Mouse (Mus musculus) cerebral cortex, adult 2 months (tissue): ENCODE results near the gene Limch1.

ENCODE experiments used
- WGBS: fragments of 180-500 bp; shearing (Covaris S2); methylation state at CpG from one replicate; pipeline ENCODE4 v1.1.7; 2018; 5-methylcytosine and 5-hydroxymethylcytosine counted together

Limch1 gene

GRCm38 (mm10) chr5:66881901-66882341 lies 136.3 kb downstream of the Limch1 start:
- WGBS = 81% methylated on average over 3 of the region's 3 CpGs

- 89% methylated on average over 13 of the region's 13 CpGs for WGBS
These were observed 137.1 kb downstream of the Limch1 start for GRCm38 (mm10) chr5:66882718-66883117.

GRCm38 (mm10) chr5:66884505-66884904 lies 138.9 kb downstream of the Limch1 start:
- 82% methylated on average over 4 of the region's 4 CpGs for WGBS

GRCm38 (mm10) chr5:66886410-66887120 lies 140.9 kb downstream of the Limch1 start:
- 83% methylated on average over 5 of the region's 5 CpGs for WGBS

GRCm38 (mm10) chr5:66888061-66888460 lies 142.4 kb downstream of the Limch1 start:
- 95% methylated on average over 5 of the region's 5 CpGs for WGBS

GRCm38 (mm10) chr5:66889337-66889736 lies 143.7 kb downstream of the Limch1 start:
- 30% methylated on average over 11 of the region's 11 CpGs for WGBS

- WGBS = 75% methylated on average over 9 of the region's 9 CpGs
These were observed 150.0 kb downstream of the Limch1 start for GRCm38 (mm10) chr5:66895440-66896120.

- WGBS = 70% methylated on average over 5 of the region's 5 CpGs
These were observed 152.0 kb downstream of the Limch1 start for GRCm38 (mm10) chr5:66897584-66897983.

GRCm38 (mm10) chr5:66898252-66898651 lies 152.6 kb downstream of the Limch1 start:
- 90% methylated on average over 1 of the region's 1 CpGs for WGBS

GRCm38 (mm10) chr5:66898811-66899430 lies 153.3 kb downstream of the Limch1 start:
- 43% methylated on average over 9 of the region's 9 CpGs for WGBS

- WGBS = 75% methylated on average over 4 of the region's 4 CpGs
These were observed 155.5 kb downstream of the Limch1 start for GRCm38 (mm10) chr5:66901116-66901515.

GRCm38 (mm10) chr5:66904835-66905234 lies 159.2 kb downstream of the Limch1 start:
- 61% methylated on average over 6 of the region's 6 CpGs for WGBS

GRCm38 (mm10) chr5:66908883-66909282 lies 163.3 kb downstream of the Limch1 start:
- 89% methylated on average over 9 of the region's 9 CpGs for WGBS

GRCm38 (mm10) chr5:66909962-66910361 lies 164.3 kb downstream of the Limch1 start:
- WGBS = 24% methylated on average over 2 of the region's 2 CpGs

GRCm38 (mm10) chr5:66910610-66911009 lies 165.0 kb downstream of the Limch1 start:
- 66% methylated on average over 9 of the region's 9 CpGs for WGBS

- 75% methylated on average over 4 of the region's 4 CpGs for WGBS
These were observed 165.4 kb downstream of the Limch1 start for GRCm38 (mm10) chr5:66911068-66911467.

- WGBS = 74% methylated on average over 6 of the region's 6 CpGs
These were observed 168.2 kb downstream of the Limch1 start for GRCm38 (mm10) chr5:66913791-66914190.

- WGBS = 79% methylated on average over 8 of the region's 8 CpGs
These were observed 172.0 kb downstream of the Limch1 start for GRCm38 (mm10) chr5:66917353-66918315.

GRCm38 (mm10) chr5:66918316-66919305 lies 173.0 kb downstream of the Limch1 start:
- WGBS = 60% methylated on average over 11 of the region's 11 CpGs

GRCm38 (mm10) chr5:66922582-66922981 lies 177.0 kb downstream of the Limch1 start:
- WGBS = 74% methylated on average over 5 of the region's 5 CpGs
